Mouse (Mus musculus) gastrocnemius, postnatal 14 days (tissue): ENCODE measurements at regions not wholly inside any gene's neighbourhood (a gene's known extent, or its start where the extent isn't known, plus 50 kb on each side); places are given as distances from the start of the nearest gene placed in this dataset.

Source experiments
- DNase-seq: peaks from one replicate; pipeline ENCODE4 v3.0.0; 2021; ENCODE audit warnings: mixed read lengths
- intact Hi-C: fragments of 180-260 bp; cut with DNase I; formaldehyde crosslinking; loops from one replicate; pipeline ENCODE4 v1.15.1; 2025; ENCODE audit warnings: low total_unique reads

- DNase-seq: no peak
- intact Hi-C loops: no loop called here
These were observed 208.1 kb downstream of the Ktn1 start for GRCm38 (mm10) chr14:47856280-47856765.

- intact Hi-C loops: no loop called here
- no peak for DNase-seq
These were observed 209.0 kb downstream of the Ktn1 start for GRCm38 (mm10) chr14:47857271-47857670.

GRCm38 (mm10) chr14:47857731-47858556 lies 209.7 kb downstream of the Ktn1 start:
- intact Hi-C loops: no loop called here
- no peak for DNase-seq

GRCm38 (mm10) chr14:47862556-47862955 lies 214.3 kb downstream of the Ktn1 start:
- no peak for DNase-seq
- intact Hi-C loops: no loop called here

GRCm38 (mm10) chr14:47863067-47863466 lies 214.8 kb downstream of the Ktn1 start:
- no peak for DNase-seq
- intact Hi-C loops: no loop called here

- intact Hi-C loops: no loop called here
- DNase-seq: no peak
These were observed 215.5 kb downstream of the Ktn1 start for GRCm38 (mm10) chr14:47863701-47864100.

- no peak for DNase-seq
- intact Hi-C loops: no loop called here
These were observed 218.8 kb downstream of the Ktn1 start for GRCm38 (mm10) chr14:47867017-47867416.

- intact Hi-C loops: no loop called here
- no peak for DNase-seq
These were observed 220.1 kb downstream of the Ktn1 start for GRCm38 (mm10) chr14:47868258-47868780.

- DNase-seq: no peak
- intact Hi-C loops: no loop called here
These were observed 228.3 kb downstream of the Ktn1 start for GRCm38 (mm10) chr14:47876585-47876984.

GRCm38 (mm10) chr14:47877167-47877566 lies 228.9 kb downstream of the Ktn1 start:
- intact Hi-C loops: no loop called here
- no peak for DNase-seq

- intact Hi-C loops: no loop called here
- no peak for DNase-seq
These were observed 229.7 kb downstream of the Ktn1 start for GRCm38 (mm10) chr14:47877771-47878443.

GRCm38 (mm10) chr14:47885326-47885725 lies 235.3 kb upstream of the Peli2 start:
- intact Hi-C loops: no loop called here
- DNase-seq: no peak

- intact Hi-C loops: no loop called here
These were observed 230.1 kb upstream of the Peli2 start for GRCm38 (mm10) chr14:47890251-47891198.

GRCm38 (mm10) chr14:47896581-47896980 lies 224.0 kb upstream of the Peli2 start:
- intact Hi-C loops: no loop called here
- no peak for DNase-seq

More at GRCm38 (mm10) chr14:47890251-47891198, 230.1 kb upstream of the Peli2 start:
- DNase-seq: no peak

GRCm38 (mm10) chr14:47897907-47898530 lies 222.6 kb upstream of the Peli2 start:
- peak; percentile 20 for DNase-seq
- intact Hi-C loops: no loop called here

GRCm38 (mm10) chr14:47898605-47899004 lies 222.0 kb upstream of the Peli2 start:
- intact Hi-C loops: no loop called here
- no peak for DNase-seq

GRCm38 (mm10) chr14:47905334-47905733 lies 215.3 kb upstream of the Peli2 start:
- intact Hi-C loops: no loop called here
- DNase-seq: no peak

GRCm38 (mm10) chr14:47909129-47909528 lies 211.5 kb upstream of the Peli2 start:
- intact Hi-C loops: no loop called here
- no peak for DNase-seq

GRCm38 (mm10) chr14:47910741-47911295 lies 209.8 kb upstream of the Peli2 start:
- intact Hi-C loops: no loop called here
- DNase-seq: no peak
